Mouse (Mus musculus): Measurements from ENCODE around the gene Ripor1.

The Ripor1 gene

DNA sequence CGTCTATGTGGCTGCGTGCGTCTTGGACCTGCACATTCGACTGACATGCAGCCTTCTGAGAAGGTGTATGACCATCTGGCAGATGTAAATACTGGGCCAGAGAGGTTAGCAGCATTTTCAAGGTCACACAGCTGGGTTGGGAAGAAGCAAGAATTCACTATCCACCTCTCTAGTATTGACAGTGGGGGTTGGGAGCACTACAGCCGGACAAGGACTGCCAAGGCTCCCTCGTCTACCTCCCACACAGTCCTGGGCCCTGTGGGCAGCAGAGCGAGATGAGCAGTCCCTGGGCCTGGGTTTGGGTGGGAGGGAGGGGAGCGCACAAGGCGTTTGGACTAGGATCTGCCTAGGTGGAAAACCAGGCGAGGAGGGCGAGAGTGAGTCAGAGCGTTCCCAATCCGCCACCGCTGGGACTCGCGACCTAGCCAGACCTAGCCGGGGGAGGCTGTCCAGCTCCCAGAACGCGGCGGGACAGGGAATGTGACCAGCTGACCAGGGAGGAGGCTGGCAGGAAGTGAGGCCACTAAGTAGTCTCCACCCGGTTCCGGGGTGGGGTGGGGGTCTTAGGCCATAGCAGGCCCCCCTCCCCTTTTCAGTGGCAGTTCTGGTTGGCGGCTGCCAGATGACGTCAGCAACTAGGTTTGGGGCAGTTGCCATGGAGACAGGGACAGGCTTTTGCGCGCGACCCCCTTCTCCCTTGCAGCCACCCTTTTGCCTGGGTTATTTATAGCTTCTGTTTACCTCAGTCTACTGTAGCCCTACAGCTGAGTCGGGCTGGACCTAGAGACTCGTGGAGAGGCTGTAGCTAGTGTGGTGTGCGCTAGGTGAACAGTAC, 1.4 kb downstream of the Ripor1 start:
- no peak for DNase-seq (ENCODE audit: low read depth, low spot score)

DNA sequence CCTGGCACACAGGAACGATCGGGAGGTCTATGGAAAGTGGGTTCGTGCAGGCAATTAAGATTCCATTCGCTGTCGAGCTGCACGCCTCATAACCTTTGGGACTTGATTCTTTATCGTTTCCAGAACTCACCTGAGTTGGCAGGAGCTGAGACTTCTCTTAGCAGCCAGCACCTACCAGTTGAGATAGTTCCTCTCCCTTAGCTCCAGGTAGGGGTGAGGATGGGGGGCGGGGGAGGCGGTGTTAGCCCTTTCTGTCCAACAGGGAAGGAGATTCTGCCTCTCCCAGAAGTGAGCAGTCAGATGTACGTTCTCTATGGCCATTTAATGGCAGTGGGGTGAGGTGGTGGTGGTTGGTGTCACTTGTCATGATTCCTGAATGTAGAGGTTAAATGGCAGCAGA, 2.0 kb downstream of the Ripor1 start:
- no peak for DNase-seq (ENCODE audit: low read depth, low spot score)

DNA sequence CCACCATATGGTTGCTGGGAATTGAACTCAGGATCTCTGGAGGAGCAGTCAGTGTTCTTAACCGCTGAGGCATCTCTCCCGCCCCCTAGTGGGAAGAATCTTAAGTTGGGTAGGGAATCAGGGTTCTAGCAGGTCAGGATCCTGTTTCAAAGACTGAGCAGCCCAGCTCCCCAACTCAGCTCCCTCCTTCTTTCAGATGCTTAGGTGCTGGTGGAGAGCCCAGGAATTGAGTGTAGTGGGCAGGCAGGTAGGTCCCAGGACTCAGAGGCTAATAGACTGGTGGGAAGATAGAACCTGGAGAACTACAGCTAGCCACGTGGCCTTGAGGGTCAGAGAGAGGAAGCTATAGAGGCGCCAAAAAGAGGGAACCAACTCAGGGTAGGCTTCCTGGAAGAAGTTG, 2.6 kb downstream of the Ripor1 start:
- no peak for DNase-seq (ENCODE audit: low read depth, low spot score)

DNA sequence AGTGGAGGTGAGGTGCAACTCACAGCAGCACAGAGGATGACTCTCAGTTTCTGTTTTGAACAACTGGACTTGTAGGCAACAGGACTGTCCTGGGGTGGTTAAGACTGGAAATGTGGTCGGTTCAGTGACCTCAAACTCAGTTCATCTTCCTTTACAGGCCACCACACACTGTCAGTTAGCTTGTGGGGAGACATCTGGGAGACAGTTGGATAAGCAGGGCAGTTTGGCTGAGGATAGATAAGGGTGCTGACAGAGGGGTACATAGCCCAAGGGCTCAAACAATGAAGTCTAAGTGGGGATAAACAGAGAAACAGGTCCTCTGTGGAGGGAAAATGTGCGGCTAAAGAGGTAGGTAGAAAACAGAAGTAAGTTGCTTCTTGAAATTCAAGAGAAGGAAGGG, 4.3 kb downstream of the Ripor1 start:
- DNase-seq (ENCODE audit: low read depth, low spot score): no peak

DNA sequence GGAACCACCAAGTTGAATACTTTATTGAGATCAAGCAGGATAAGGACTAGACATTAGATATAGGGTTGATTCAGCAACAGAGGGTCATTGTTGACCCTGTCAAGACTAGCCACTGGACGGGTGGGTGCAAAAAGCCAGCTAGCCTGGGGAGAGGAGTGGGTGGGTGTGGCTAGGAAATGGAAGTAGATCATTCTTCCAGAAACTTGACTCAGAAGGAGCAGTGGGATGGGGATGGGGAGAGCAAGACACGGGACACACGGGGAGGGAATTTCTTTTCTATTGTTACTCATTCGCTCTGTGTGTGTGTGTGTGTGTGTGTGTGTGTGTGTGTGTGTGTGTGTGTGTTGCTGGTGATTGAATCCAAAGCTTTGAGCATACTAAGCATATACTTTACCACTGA, 4.7 kb downstream of the Ripor1 start:
- no peak for DNase-seq (ENCODE audit: low read depth, low spot score)

DNA sequence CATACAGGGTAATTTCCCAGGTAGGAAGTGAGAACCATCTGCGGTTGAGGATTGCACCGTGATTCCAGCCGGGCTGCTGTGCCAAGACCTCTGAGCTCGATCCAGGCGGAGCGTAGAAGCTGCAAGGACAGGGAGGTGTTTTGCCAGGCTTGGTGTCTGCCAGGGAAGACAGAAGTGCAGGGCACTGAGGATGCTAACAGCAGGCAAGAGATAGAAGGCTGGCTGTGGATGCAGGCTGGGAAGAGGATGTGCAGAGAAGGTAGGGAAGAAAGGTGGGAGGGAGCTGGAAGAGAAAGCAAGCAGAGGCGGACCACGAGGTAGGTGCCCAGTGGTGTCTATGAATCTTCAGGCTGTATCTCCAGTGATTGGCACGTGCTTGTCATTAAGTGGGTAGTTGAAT, 6.8 kb downstream of the Ripor1 start:
- DNase-seq (ENCODE audit: low read depth, low spot score): no peak

DNA sequence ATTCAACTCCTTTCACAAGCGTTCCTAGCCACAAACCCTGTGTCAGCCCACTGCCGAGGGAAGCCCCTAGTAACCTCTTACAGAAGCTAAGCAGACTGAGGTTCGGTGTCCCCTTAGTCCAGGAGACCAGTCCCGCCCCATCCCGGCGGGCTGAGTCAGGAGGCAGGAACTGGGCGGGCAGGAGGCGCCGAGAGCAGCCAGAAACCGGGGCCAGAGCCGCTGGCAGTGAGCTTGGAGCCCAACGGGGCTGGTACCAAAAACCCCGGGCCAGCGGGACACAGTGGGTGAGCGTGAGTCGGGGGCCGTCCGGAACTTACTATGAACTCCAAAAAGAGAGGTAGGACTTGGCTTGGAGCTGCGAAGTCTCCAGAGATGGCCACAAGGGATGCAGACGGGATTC, 8.0 kb downstream of the Ripor1 start:
- no peak for DNase-seq (ENCODE audit: low read depth, low spot score)

DNA sequence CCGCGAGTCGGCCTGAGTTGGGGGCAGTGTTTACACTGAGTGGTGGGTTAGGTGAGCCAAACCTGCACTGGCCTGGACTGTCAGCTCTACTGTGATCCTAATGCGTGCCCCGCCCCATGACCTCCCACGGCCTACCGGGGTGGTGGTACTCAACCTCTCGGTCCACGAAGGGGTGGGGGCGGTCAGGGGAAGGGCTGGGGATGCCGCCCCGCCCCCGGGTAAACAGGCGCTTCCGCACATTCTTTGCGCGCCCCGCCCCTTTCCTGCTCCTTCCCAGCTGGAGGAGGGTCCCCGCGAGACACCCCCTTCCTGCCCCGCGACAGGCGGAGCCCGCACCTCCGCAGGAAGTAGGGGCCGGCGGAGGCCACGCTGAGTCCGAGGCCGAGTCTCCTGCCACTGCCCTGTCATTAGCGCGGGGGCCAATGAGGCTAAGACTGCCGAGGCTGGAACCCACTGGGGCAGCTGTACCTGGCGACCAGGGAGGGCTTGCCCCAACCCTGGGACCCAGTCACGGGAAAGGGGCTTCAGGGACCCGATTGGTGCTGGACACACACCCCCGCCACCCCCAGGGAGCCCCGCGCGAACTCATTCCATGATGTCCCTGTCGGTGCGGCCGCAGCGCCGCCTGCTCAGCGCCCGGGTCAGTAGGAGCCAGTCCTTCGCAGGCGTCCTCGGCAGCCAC, 8.9 kb downstream of the Ripor1 start:
- DNase-seq (ENCODE audit: low read depth, low spot score): no peak

DNA sequence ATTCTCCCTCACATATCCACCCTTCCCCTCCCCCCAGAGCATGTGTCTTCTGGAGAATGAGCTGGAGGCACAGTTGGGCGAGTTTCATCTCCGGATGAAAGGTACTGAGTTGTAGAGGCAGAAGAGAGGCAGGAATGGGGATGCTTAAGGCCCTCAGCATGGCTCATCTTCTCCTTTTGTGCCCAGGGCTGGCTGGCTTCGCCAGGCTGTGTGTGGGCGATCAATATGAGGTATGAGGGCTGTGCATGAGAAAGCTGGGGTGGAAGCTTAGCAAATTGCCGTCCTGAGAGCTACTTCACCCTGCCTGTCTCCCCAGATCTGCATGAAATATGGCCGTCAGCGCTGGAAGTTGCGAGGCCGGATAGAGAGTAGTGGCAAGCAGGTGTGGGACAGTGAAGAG, 10.9 kb downstream of the Ripor1 start:
- no peak for DNase-seq (ENCODE audit: low read depth, low spot score)

DNA sequence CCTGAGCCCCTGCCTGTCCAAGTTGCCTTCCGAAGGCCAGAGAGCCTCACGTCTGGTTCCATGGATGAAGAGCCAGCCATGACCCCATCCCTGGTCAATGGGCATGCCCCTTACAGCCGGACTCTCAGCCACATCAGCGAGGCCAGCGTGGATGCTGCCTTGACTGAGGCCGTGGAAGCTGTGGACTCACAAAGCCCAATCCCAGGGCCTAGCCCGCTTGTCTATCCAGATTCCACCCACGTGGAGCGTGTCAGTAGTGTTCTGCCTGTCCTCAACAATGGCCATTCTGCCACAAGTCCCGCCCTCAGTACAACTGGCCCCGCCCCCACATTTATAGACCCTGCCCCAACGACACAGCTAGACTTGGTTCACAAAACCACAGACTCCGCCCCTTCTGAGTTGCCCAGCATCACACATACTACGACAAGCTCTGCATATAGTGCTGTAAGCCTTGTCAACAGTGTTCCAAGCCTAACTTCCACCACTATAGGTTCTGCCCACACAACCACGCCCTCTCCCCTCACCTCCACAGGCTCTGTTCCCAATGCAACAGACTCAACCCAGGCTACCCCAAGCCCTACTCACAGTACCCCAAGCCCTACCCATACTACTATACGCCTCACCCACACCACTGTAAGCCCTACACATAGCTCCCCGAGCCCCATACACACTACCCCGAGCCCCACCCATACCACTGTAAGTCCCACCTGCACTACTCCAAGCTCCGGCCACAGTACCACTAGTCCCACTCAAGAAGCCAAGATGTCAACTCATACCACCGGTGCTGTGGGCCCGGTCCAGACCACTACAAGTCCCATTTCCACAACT, 12.6 kb downstream of the Ripor1 start:
- DNase-seq (ENCODE audit: low read depth, low spot score): no peak

DNA sequence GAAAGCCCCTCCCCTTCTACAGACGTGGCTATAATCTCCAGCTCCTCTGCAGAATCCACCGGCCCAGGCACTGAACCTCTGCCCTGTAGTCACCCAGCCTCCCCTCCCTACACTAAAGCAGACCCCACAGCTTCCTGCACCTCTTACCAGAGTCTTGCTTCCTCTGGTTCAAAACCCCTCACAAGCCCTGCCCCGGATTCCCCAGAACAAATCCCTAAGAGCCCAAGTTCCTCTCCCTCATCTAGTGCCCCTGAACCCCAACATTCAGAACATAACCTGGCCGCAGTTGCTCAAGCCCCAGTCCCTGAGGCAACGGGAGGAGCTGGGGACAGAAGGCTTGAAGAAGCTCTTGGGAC, 13.2 kb downstream of the Ripor1 start:
- DNase-seq (ENCODE audit: low read depth, low spot score): no peak

DNA sequence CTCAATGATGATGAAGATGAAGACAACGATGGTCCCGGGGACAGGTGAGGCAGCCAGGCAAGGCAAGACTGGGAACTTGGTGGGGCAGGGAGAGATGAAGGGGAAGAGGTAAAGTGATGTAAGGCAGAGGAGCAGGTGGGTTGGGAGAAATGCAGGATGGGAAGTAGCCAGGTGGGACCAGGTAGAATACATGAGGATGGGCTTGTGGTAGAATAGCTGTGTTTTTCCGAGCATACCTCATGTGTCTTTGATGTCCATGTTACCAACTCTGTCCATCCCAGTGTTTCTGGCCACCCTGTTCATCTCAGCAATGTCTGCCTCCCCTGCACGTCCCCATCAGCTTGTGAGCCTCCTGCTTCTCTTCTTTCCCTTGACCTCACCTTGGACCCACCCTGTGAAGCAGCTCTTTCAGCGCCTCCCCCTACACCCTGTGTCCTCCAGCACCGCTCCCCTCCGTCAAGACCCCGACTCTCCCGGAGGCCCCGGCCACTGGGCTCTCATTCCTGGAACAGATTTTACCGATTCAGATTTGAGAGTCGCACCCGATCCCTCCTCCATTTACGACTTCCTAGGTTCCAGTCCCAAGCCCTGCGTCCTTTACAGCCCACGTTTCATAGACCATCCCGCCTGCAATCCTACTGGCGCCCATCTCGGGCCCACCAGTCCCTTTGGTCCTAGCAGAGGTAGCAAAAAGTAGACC, 14.0 kb downstream of the Ripor1 start:
- DNase-seq (ENCODE audit: low read depth, low spot score): no peak

DNA sequence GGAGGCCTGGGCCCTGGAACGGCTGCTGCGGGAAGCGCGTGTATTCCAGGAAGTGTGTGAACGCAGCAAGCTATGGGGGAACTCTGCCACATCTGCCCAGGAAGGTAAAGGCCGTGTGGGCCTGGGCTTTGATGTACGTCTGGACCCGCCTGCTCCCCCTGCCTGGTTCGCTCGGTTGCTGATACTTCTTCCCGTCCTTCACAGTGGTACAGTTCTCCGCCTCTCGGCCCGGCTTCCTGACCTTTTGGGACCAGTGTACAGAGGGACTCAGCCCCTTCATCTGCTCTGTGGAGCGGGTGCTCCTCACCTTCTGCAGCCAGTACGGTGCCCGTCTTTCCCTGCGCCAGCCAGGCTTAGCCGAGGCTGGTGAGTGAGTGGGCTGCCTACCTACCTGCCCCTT, 15.2 kb downstream of the Ripor1 start:
- DNase-seq (ENCODE audit: low read depth, low spot score): no peak

DNA sequence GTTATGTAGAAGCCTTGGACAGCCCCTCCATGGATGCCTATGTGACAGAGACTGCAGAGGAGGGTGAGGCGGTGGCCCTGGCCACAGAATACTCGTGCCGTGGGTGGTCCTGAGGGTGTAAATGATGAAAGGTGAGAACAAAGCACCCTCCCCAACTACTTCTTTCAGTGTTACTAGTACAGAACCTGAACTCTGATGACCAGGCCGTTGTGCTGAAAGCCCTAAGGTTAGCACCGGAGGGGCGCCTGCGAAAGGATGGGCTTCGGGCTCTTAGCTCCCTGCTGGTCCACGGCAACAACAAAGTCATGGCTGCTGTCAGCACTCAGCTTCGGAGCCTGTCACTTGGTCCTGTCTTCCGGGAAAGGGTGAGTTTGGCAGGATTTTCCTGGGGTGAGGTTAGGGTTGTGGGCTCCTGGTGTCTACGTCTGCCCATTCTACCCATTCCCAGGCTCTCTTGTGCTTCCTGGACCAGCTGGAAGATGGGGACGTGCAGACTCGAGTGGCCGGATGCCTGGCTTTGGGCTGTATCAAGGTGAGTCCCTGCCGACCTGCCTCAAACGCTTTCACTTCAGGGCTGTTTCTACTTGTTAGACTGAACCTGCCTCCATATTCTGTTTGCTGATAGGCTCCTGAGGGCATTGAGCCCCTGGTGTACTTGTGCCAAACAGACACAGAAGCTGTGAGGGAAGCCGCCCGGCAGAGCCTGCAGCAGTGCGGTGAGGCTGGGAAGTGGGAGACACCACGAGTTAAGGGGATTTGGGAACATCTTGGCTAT, 16.1 kb downstream of the Ripor1 start:
- no peak for DNase-seq (ENCODE audit: low read depth, low spot score)

DNA sequence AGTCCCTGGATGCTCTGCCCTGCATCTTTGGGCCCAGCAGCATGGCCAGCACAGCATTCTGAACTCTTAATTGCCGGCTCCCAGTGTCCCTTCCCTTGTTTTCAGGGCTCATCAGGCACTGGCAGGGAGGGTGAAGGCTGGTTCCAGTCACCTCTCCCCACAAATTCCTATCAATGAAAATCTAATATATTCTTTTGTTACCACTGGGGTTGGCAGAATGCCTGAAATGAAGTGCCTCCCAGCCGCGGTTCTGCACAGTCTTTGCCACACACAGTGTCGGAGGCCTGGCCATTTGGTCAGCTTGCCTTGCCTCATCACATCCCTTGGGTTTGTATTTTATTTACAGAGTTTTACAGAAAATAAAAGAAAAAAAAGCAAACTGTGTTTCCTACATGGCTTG, 16.8 kb downstream of the Ripor1 start:
- no peak for DNase-seq (ENCODE audit: low read depth, low spot score)

DNA sequence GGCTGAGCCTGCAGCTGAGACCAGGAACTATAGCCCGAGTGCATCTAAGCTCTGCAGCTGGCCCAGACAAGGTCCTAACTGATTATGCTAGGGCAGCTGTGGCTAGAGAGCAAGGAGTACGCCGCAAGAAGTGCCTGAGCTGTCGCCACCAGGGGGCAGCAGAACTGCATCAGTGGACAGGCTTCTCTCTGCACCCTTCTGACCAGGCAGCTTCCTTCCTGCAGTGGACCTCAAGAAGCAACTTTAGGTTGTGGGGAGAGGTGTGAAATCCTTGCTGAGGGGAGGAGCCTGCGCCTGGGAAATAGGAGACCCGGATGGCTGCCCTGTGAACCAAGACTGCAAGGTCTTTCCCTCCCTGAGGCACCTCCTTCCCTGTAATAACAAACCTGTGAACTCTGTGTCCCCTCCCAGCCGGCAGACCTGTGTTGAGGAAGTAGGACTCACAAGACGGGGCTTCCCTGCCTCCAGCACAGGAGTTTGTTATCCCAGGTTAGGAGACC, 17.4 kb downstream of the Ripor1 start:
- peak; percentile 95 for DNase-seq (ENCODE audit: low read depth, low spot score)

DNA sequence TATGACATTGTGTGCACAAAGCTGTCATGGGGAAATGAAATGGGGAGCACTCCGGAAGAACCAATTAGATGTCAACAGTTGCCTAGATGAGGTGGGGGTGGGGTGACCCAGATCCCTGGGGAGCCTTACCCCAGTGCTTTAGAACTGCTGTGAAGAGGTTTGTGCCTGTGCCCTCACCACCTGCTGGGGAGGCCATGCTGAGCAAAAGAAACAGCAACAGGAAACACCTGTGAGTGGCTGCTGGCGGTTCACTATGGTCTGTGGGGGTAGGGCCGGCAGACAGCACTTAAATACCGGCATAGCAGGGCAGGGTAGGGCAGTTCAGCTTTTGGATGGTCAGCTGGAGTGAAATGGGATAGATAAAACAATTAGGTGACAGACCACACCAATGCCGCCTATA, 18.1 kb downstream of the Ripor1 start:
- no peak for DNase-seq (ENCODE audit: low read depth, low spot score)

DNA sequence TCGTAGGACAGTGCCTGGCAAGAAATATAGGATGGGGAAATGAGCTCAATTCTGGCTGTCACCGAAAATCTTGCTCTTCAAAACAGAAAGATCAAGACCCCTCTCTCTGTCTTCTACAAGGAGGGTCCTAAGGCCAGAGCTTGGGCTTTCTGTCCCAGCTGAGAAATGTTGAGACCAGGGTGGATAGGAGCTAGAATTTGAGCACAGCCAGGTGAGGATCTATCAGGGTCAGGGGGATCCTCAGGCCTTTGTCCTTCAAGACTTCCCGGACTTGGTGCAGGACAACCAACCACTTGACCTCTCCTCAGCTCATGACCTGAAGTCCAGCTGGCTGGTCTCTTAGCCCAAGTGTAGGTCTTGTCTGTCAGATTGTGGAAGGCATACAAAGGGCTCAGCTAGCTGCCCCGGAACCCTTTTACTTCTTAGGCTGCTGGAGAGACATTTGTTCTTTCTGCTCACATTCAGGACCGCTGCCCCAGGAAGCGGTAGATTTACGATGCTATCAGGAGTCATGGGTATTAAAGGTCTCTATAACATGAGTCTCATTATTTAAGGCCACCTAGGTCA, 18.7 kb downstream of the Ripor1 start:
- no peak for DNase-seq (ENCODE audit: low read depth, low spot score)

DNA sequence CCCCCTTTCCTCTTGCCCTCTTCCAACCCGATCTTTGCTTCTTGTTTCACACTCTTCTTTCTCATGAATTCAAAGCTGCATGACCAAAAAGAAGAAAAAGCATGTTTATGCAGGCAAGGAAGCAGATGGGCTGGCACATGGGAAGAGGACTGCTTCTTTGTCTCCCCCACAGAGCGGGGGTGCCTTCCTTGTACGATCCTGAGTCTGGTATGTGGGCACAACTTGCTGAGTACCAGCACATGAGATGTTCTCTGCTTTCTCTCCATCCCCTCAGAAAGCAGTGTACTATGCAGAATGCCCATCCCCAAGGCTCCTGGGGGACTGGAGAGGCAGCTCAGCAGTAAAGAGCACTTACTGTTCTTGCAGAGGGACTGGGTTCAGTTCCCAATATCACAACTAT, 19.3 kb downstream of the Ripor1 start:
- no peak for DNase-seq (ENCODE audit: low read depth, low spot score)

DNA sequence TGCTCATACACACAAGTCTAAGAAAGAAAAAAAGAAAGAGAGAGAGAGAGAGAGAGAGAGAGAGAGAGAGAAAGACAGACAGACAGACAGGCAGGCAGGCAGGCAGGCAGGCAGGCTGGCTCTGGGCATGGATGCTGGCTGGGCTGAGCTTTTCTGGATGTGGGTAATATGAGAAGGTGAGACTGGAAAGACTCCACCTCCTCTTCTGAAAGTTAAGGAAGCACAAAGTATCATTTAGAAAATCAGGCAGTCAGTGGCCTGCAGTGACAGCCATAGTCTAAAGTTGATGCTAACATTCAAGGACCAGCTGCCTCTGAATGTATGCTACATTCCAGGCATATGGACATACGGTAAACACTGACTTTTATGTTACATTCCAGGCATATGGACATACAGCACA, 19.8 kb downstream of the Ripor1 start:
- no peak for DNase-seq (ENCODE audit: low read depth, low spot score)

DNA sequence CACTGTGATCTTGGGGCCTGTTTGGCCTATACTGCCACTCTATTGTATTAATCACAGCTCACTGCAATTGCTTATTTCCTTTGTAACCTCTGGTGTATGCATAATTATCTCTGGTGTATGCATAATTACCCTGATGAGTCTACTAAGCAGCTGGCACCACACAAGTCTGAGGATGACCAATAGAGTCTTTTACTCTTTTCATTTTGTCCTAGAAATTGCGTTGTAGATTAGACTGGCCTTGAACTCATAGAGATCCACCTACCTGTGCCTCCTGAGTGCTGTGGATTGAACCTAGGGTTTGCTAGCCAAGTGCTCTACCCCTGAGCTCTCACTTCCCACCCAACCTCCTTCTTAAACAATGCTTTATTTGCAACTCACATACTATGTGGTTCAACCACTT, 21.0 kb downstream of the Ripor1 start:
- DNase-seq (ENCODE audit: low read depth, low spot score): no peak

Measured in WW6 (cell line).